Mouse (Mus musculus) mouse embryonic stem cell (cell line): ENCODE data around the gene Prss12.

Experiments
- in situ Hi-C, 2 experiments: fragments of 300-500 bp; cut with MboI; formaldehyde crosslinking; loops; 1 replicate in 1 of 2; 3 replicates in 1 of 2; pipeline ENCODE4 v1.14.3; 2019 to 2020; ENCODE audit warnings: low sequenced_read_pairs in 2 of 2, low pct_unique_long_range_greater_than_20kb in 1 of 2, mixed read lengths in 1 of 2; ENCODE audit not compliant: unreplicated experiment in 1 of 2

Prss12 gene

GRCm38 (mm10) chr3:123511818-123512217 is 65.1 kb downstream of the Prss12 start:
- in situ Hi-C loops: loop anchor here in 1 of 2 experiments (25.0 kb wide), 1 partner anchor 725 kb away; no protein-coding TSS in a partner anchor

- in situ Hi-C loops: loop anchor here in 1 of 2 experiments (25.0 kb wide), 1 partner anchor 722 kb away; no protein-coding TSS in a partner anchor
Observed at GRCm38 (mm10) chr3:123514886-123515285, 68.2 kb downstream of the Prss12 start.

- in situ Hi-C loops: loop anchor here in 1 of 2 experiments (25.0 kb wide), 1 partner anchor 722 kb away; no protein-coding TSS in a partner anchor
Observed at GRCm38 (mm10) chr3:123515600-123516359, 69.1 kb downstream of the Prss12 start.

GRCm38 (mm10) chr3:123516784-123517183 is 70.1 kb downstream of the Prss12 start:
- in situ Hi-C loops: loop anchor here in 1 of 2 experiments (25.0 kb wide), 1 partner anchor 721 kb away; no protein-coding TSS in a partner anchor

- in situ Hi-C loops: no loop called here
Observed at GRCm38 (mm10) chr3:123526313-123527067, 79.8 kb downstream of the Prss12 start.

GRCm38 (mm10) chr3:123527806-123528507 is 81.2 kb downstream of the Prss12 start:
- in situ Hi-C loops: no loop called here

GRCm38 (mm10) chr3:123531124-123531523 is 84.4 kb downstream of the Prss12 start:
- in situ Hi-C loops: no loop called here

- in situ Hi-C loops: no loop called here
Observed at GRCm38 (mm10) chr3:123537279-123537678, 90.6 kb downstream of the Prss12 start.

GRCm38 (mm10) chr3:123543585-123544304 is 97.0 kb downstream of the Prss12 start:
- in situ Hi-C loops: no loop called here

GRCm38 (mm10) chr3:123550487-123550886 is 103.8 kb downstream of the Prss12 start:
- in situ Hi-C loops: no loop called here

GRCm38 (mm10) chr3:123553872-123554271 is 107.2 kb downstream of the Prss12 start:
- in situ Hi-C loops: no loop called here

- in situ Hi-C loops: no loop called here
Observed at GRCm38 (mm10) chr3:123555254-123555865, 108.6 kb downstream of the Prss12 start.
